Mouse (Mus musculus): Measurements from ENCODE around the gene Cdipt. TPM values are rescaled to one million over a fixed set of nuclear protein-coding genes. Genes with fewer than 3 reads are reported as not detected.

Cdipt gene
- polyA plus RNA-seq, 1 experiment from 2014 or later: 63.0 TPM

- no peaks in the 10 kb centered on the region for H3K4me1 ChIP-seq (ENCODE audit: control insufficient read depth, insufficient read depth, low read length)
- H3K27ac ChIP-seq (ENCODE audit: low read depth, low read length): no peak overlapping the region
- H3K4me2 ChIP-seq: no peak overlapping the region
- H3K9ac ChIP-seq (ENCODE audit: low read depth, low read length): no peak overlapping the region
- 69% methylated on average over 4 of the region's 4 CpGs for WGBS (ENCODE audit: insufficient replicate concordance)
- no peak for ATAC-seq (replicated peaks; ENCODE audit: insufficient number of reproducible peaks, low FRiP score, low TSS enrichment)
- H3K27me3 ChIP-seq (ENCODE audit: control insufficient read depth, insufficient read depth, low read length): peaks cover 24% of the 10 kb centered on the region
- no peak overlapping the region for H3K4me3 ChIP-seq (ENCODE audit: low read depth, low read length)
- H3K9me3 ChIP-seq (replicated peaks; ENCODE audit: control insufficient read depth, low read length): no peaks in the 10 kb centered on the region
- H3K36me3 ChIP-seq (ENCODE audit: control insufficient read depth, insufficient read depth, low read length): no peaks in the 10 kb centered on the region
Measured at GRCm38 (mm10) chr7:126961965-126962364, 13.7 kb upstream of the Cdipt start.

GRCm38 (mm10) chr7:126963548-126964286 lies 12.0 kb upstream of the Cdipt start:
- H3K27me3 ChIP-seq (ENCODE audit: control insufficient read depth, insufficient read depth, low read length): peaks cover 24% of the 10 kb centered on the region
- no peaks in the 10 kb centered on the region for H3K36me3 ChIP-seq (ENCODE audit: control insufficient read depth, insufficient read depth, low read length)
- WGBS (ENCODE audit: insufficient replicate concordance): 27% methylated on average over 19 of the region's 19 CpGs
- H3K4me1 ChIP-seq (ENCODE audit: control insufficient read depth, insufficient read depth, low read length): no peaks in the 10 kb centered on the region
- no peak overlapping the region for H3K4me3 ChIP-seq (ENCODE audit: low read depth, low read length)
- no peaks in the 10 kb centered on the region for H3K9me3 ChIP-seq (replicated peaks; ENCODE audit: control insufficient read depth, low read length)
- H3K4me2 ChIP-seq: peak overlapping the region; percentile 21
- H3K27ac ChIP-seq (ENCODE audit: low read depth, low read length): no peak overlapping the region
- no peak overlapping the region for H3K9ac ChIP-seq (ENCODE audit: low read depth, low read length)
- ATAC-seq (replicated peaks; ENCODE audit: insufficient number of reproducible peaks, low FRiP score, low TSS enrichment): no peak

GRCm38 (mm10) chr7:126965568-126965967 lies 10.1 kb upstream of the Cdipt start:
- no peak for ATAC-seq (replicated peaks; ENCODE audit: insufficient number of reproducible peaks, low FRiP score, low TSS enrichment)
- Histone ChIP-seq H3K27me3 (ENCODE audit: control insufficient read depth, insufficient read depth, low read length) (peaks cover 24% of the 10 kb centered on the region), H3K9me3 (replicated peaks; ENCODE audit: control insufficient read depth, low read length) (no peaks in the 10 kb centered on the region), H3K4me2 (no peak overlapping the region), H3K9ac (ENCODE audit: low read depth, low read length) (no peak overlapping the region), H3K4me1 (ENCODE audit: control insufficient read depth, insufficient read depth, low read length) (no peaks in the 10 kb centered on the region), H3K36me3 (ENCODE audit: control insufficient read depth, insufficient read depth, low read length) (no peaks in the 10 kb centered on the region), H3K27ac (ENCODE audit: low read depth, low read length) (no peak overlapping the region), H3K4me3 (ENCODE audit: low read depth, low read length) (no peak overlapping the region)
- WGBS (ENCODE audit: insufficient replicate concordance): 58% methylated on average over 3 of the region's 3 CpGs

- 55% methylated on average over 6 of the region's 6 CpGs for WGBS (ENCODE audit: insufficient replicate concordance)
- Histone ChIP-seq H3K4me3 (ENCODE audit: low read depth, low read length) (no peak overlapping the region), H3K36me3 (ENCODE audit: control insufficient read depth, insufficient read depth, low read length) (no peaks in the 10 kb centered on the region), H3K27ac (ENCODE audit: low read depth, low read length) (no peak overlapping the region), H3K27me3 (ENCODE audit: control insufficient read depth, insufficient read depth, low read length) (peaks cover 21% of the 10 kb centered on the region), H3K9me3 (replicated peaks; ENCODE audit: control insufficient read depth, low read length) (no peaks in the 10 kb centered on the region), H3K4me2 (no peak overlapping the region), H3K4me1 (ENCODE audit: control insufficient read depth, insufficient read depth, low read length) (no peaks in the 10 kb centered on the region), H3K9ac (ENCODE audit: low read depth, low read length) (no peak overlapping the region)
- no peak for ATAC-seq (replicated peaks; ENCODE audit: insufficient number of reproducible peaks, low FRiP score, low TSS enrichment)
Measured at GRCm38 (mm10) chr7:126967361-126967760, 8.4 kb upstream of the Cdipt start.

GRCm38 (mm10) chr7:126975493-126975892 lies 221 bp upstream of the Cdipt start:
- ATAC-seq (replicated peaks; ENCODE audit: insufficient number of reproducible peaks, low FRiP score, low TSS enrichment): no peak

GRCm38 (mm10) chr7:126975950-126976866 lies 494 bp downstream of the Cdipt start, which contains the start of gene Cdiptos:
Gene Cdiptos (minus strand): TSS chr7:126976098.
- under 1% methylated on average over 54 of the region's 55 CpGs for WGBS (ENCODE audit: insufficient replicate concordance)
- ATAC-seq (replicated peaks; ENCODE audit: insufficient number of reproducible peaks, low FRiP score, low TSS enrichment): peak; percentile 91
- peaks cover 17% of the 10 kb centered on the region; the same call in 1 of the 2 replicates for H3K36me3 ChIP-seq (ENCODE audit: control insufficient read depth, insufficient read depth, low read length)

More at GRCm38 (mm10) chr7:126975493-126975892, 221 bp upstream of the Cdipt start:
- peaks cover 5% of the 10 kb centered on the region for H3K4me1 ChIP-seq (ENCODE audit: control insufficient read depth, insufficient read depth, low read length)
- peaks cover 17% of the 10 kb centered on the region; the same call in 1 of the 2 replicates for H3K36me3 ChIP-seq (ENCODE audit: control insufficient read depth, insufficient read depth, low read length)
- no peaks in the 10 kb centered on the region for H3K9me3 ChIP-seq (replicated peaks; ENCODE audit: control insufficient read depth, low read length)
- H3K27ac ChIP-seq (ENCODE audit: low read depth, low read length): no peak overlapping the region
- H3K27me3 ChIP-seq (ENCODE audit: control insufficient read depth, insufficient read depth, low read length): no peaks in the 10 kb centered on the region
- peak overlapping the region; percentile 91 for H3K4me3 ChIP-seq (ENCODE audit: low read depth, low read length)
- H3K4me2 ChIP-seq: peak overlapping the region; percentile 92
- H3K9ac ChIP-seq (ENCODE audit: low read depth, low read length): peak overlapping the region; percentile 47; the same call in 1 of the 2 replicates
- 12% methylated on average over 8 of the region's 8 CpGs for WGBS (ENCODE audit: insufficient replicate concordance)

GRCm38 (mm10) chr7:126976878-126977459 lies 1.3 kb downstream of the Cdipt start:
- H3K36me3 ChIP-seq (ENCODE audit: control insufficient read depth, insufficient read depth, low read length): peaks cover 17% of the 10 kb centered on the region; the same call in 1 of the 2 replicates
- H3K4me1 ChIP-seq (ENCODE audit: control insufficient read depth, insufficient read depth, low read length): peaks cover 5% of the 10 kb centered on the region
- no peak overlapping the region for H3K27ac ChIP-seq (ENCODE audit: low read depth, low read length)
- no peaks in the 10 kb centered on the region for H3K27me3 ChIP-seq (ENCODE audit: control insufficient read depth, insufficient read depth, low read length)
- H3K9me3 ChIP-seq (replicated peaks; ENCODE audit: control insufficient read depth, low read length): no peaks in the 10 kb centered on the region
- H3K4me2 ChIP-seq: peak overlapping the region; percentile 92
- WGBS (ENCODE audit: insufficient replicate concordance): 25% methylated on average over 14 of the region's 14 CpGs
- no peak for ATAC-seq (replicated peaks; ENCODE audit: insufficient number of reproducible peaks, low FRiP score, low TSS enrichment)
- peak overlapping the region; percentile 91 for H3K4me3 ChIP-seq (ENCODE audit: low read depth, low read length)
- peak overlapping the region; percentile 98 for H3K9ac ChIP-seq (ENCODE audit: low read depth, low read length)

More at GRCm38 (mm10) chr7:126975950-126976866, 494 bp downstream of the Cdipt start, which contains the start of gene Cdiptos:
- peak within 1 kb of the TSS; percentile 92 for H3K4me2 ChIP-seq
- peaks cover 5% of the 10 kb centered on the region for H3K4me1 ChIP-seq (ENCODE audit: control insufficient read depth, insufficient read depth, low read length)
- H3K4me3 ChIP-seq (ENCODE audit: low read depth, low read length): peak within 1 kb of the TSS; percentile 91
- no peaks in the 10 kb centered on the region for H3K9me3 ChIP-seq (replicated peaks; ENCODE audit: control insufficient read depth, low read length)
- peak within 1 kb of the TSS; percentile 98 for H3K9ac ChIP-seq (ENCODE audit: low read depth, low read length)
- peak within 1 kb of the TSS; percentile 94 for H3K27ac ChIP-seq (ENCODE audit: low read depth, low read length)
- H3K27me3 ChIP-seq (ENCODE audit: control insufficient read depth, insufficient read depth, low read length): no peaks in the 10 kb centered on the region

GRCm38 (mm10) chr7:126978841-126979240 lies 3.1 kb downstream of the Cdipt start:
- no peak for ATAC-seq (replicated peaks; ENCODE audit: insufficient number of reproducible peaks, low FRiP score, low TSS enrichment)
- WGBS (ENCODE audit: insufficient replicate concordance): 84% methylated on average over 6 of the region's 6 CpGs
- H3K4me1 ChIP-seq (ENCODE audit: control insufficient read depth, insufficient read depth, low read length): peaks cover 5% of the 10 kb centered on the region
- no peaks in the 10 kb centered on the region for H3K9me3 ChIP-seq (replicated peaks; ENCODE audit: control insufficient read depth, low read length)
- H3K4me2 ChIP-seq: no peak overlapping the region
- H3K4me3 ChIP-seq (ENCODE audit: low read depth, low read length): no peak overlapping the region
- H3K9ac ChIP-seq (ENCODE audit: low read depth, low read length): no peak overlapping the region
- no peak overlapping the region for H3K27ac ChIP-seq (ENCODE audit: low read depth, low read length)
- no peaks in the 10 kb centered on the region for H3K27me3 ChIP-seq (ENCODE audit: control insufficient read depth, insufficient read depth, low read length)
- peaks cover 17% of the 10 kb centered on the region; the same call in 1 of the 2 replicates for H3K36me3 ChIP-seq (ENCODE audit: control insufficient read depth, insufficient read depth, low read length)

Measured in heart, embryonic 11.5 days (tissue).